Mouse (Mus musculus) adrenal gland, postnatal 25 days (tissue): ENCODE measurements around the gene Wrap53. TPM values are rescaled to one million over a fixed set of nuclear protein-coding genes. Genes with fewer than 3 reads are reported as not detected.
"Not testable (repeated sequence)": the region's sequence is repeated elsewhere in the genome, so short reads cannot be mapped to it uniquely, and the experiment has no call there.

Experiments
- DNase-seq: peaks from one replicate; pipeline ENCODE4 v3.0.0; 2021; ENCODE audit warnings: mixed read lengths
- long read RNA-seq: library from polyadenylated mRNA; stranded (forward); transcript quantifications from one replicate; pipeline ENCODE4 v2.0.0, GENCODE M21; 2021
- total RNA-seq: library from RNA; stranded (reverse); gene quantifications from 2 replicates; pipeline ENCODE4 v1.2.3, GENCODE M21; 2021

The Wrap53 gene
- total RNA-seq, result 12.5 and 12.9 TPM in 2 replicates
- long read RNA-seq, transcript Wrap53-201 (10 exons, 1,891 nt), result major isoform, 11 of 20 reads
- long read RNA-seq, partial matches to known transcripts, result 4 of 20 reads
- long read RNA-seq, other reads (novel, unspliced or antisense), result 5 of 20 reads

DNA sequence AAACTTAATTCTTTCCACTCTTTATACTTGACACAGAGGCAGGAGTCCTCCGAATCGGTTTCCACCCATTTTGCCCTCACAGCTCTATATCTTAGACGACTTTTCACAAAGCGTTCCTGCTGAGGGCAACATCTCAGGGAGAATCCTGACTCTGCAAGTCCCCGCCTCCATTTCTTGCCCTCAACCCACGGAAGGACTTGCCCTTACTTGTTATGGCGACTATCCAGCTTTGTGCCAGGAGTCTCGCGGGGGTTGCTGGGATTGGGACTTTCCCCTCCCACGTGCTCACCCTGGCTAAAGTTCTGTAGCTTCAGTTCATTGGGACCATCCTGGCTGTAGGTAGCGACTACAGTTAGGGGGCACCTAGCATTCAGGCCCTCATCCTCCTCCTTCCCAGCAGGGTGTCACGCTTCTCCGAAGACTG lies at the start of gene Wrap53, which contains the start of gene Trp53:
Gene Wrap53 (minus strand): TSS at position 165 of the 424 bp plus-strand sequence.
Gene Trp53 (plus strand): TSS at position 269 of the 424 bp plus-strand sequence.
- peak; percentile 81 for DNase-seq

DNA sequence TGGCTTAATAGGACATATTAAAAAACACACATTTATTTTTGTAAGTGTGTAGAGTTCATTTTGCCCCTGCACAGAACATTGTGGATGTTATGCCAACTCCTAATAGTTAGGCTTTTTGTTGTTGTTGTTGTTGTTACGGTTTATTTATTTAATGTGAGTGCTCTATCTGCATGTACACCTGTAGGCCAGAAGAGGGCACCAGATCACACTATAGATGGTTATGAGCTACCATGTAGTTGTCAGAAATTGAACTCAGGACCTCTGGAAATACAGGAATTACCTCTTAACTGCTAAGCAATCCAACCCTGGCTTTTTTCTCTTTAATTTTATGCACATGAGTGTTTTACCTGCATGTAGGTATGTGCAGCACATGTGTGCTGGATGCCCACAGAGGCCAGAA lies 49.7 kb upstream of the Wrap53 start:
- DNase-seq, result no peak

DNA sequence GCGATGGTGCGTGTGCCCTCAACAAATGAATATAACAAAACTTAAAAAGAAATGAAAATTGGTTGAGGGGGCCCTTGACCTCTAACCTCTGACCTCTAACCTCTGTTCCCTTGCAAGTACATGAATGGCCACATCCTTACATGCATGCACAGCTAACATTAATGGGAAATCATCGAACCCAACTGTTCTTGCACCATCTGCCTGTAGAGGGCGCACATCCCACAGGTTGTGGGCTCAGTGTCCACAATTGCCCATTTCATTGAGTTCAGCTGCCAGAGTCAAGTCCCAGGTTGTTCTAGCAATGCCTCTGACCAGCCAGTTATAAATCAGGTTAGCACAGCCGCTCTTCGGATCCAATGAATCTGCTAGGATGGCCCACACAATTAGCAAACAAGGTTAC lies 48.2 kb upstream of the Wrap53 start:
- peak; percentile 77 for DNase-seq

DNA sequence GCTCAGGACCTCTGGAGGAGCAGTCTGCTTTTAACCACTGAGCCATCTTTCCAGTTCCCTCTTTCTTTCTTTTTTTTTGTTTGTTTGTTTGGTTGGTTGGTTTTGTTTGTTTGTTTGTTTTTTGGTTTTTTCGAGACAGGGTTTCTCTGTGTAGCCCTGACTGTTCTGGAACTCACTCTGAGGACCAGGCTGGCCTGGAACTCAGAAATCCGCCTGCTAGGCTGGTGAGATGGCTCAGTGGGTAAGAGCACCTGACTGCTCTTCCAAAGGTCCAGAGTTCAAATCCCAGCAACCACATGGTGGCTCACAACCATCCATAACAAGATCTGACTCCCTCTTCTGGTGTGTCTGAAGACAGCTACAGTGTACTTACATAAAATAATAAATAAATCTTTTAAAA lies 44.3 kb upstream of the Wrap53 start:
- DNase-seq, result not testable (repeated sequence)

DNA sequence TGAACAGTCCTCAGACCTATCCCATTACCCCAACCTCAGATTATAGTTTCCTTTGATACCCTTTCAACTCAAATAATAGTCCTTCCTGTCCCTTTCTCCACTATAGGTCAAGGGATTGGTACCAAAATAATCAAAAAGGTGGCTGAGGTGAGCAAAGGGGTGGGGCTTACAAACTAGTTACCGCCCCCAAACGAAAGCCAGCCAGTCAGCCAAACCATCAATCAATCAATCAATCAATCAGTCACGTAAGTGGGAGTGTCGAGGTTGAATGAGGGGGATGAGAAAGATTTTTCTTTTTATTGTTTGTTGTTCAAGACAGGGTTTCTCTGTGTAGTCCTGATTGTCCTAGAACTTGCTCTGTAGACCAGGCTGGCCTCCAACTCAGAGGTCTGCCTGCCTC lies 43.0 kb upstream of the Wrap53 start:
- no peak for DNase-seq

DNA sequence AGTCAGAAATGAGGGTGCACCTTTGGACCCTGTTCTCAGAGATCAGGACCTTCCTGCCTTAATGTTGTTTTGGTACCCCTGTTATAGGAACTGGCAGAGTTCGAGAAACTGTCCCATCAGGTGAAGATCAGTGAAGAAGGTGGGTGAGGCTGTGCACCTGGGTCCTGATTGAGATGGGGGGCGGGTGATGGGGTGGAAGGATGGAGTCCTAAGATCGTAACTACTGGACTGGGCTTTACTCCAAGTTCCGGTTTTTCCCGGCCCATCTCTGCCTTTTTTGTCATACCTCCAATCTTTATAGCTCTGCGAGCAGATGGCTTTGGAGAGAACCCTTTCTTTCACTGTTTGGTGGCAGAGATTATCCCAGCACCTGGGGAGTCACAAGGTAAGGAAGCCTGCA lies 42.4 kb upstream of the Wrap53 start:
- no peak for DNase-seq

DNA sequence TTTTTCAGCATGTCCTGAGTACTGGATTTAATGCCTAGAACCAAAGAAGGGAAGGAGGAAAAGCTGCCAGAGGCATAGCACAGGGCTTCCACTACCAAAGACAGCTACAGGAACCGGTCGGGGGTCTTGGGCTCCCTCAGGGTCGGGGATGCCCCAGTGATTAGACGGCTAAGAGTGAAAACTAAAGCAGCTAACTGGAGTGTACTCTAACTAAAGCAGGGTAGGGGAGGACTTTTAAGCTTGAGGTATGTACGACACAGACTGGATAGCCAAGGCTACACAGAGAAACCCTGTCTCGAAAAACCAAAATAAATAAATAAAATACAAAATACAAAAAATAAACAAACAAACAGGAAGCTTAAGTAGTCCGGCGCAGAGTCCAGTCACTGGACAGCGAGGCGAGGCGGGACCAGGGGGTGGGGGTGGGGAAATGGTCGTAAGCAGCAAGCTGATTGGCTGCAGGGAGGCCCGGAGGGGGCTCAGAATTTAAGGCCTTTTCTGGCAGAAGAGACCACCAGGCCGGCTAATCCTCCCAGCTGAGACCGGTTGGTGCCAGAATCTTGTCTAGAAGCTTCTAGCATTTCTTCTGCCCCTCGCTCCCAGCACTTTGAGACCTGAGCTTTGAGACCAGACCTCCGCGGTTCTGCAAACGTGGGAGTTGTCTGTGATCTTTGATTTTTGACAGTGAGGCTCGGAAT lies 41.7 kb upstream of the Wrap53 start, which contains the start of gene Sat2:
Gene Sat2 (plus strand): TSS at position 454 of the 698 bp plus-strand sequence.
- DNase-seq, result peak; percentile 63

DNA sequence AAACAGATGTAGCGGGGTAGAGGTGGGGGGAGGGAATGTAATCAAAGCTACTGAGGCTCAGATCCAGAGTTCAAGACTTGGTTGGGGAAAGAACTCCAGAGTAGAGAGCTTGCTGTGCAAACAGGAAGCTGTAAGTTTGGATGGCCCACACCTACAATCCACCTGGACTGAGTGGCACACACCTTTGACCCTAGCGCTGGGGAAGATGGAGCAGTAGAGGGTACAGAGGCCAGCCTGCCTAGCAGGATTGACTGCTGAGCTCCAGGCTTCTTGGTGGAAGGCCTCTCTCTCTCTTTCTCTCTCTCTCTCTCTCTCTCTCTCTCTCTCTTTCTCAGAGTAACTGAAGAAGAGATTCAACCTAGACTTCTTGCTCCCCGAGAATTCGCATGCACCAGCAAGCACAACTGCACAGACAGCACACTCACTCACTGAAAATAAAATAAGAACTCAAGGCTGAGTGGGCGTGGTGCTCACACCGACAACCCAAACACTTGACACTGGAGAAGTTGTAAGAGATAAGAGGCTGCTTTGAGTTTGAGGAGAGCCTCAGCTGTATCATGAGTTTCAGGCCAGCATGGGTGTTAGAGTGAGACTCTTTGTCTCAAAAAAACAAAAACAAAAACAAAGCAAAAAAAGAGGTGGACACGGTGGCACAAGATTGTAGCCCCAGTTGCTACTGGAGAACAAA lies 40.5 kb upstream of the Wrap53 start:
- no peak for DNase-seq

DNA sequence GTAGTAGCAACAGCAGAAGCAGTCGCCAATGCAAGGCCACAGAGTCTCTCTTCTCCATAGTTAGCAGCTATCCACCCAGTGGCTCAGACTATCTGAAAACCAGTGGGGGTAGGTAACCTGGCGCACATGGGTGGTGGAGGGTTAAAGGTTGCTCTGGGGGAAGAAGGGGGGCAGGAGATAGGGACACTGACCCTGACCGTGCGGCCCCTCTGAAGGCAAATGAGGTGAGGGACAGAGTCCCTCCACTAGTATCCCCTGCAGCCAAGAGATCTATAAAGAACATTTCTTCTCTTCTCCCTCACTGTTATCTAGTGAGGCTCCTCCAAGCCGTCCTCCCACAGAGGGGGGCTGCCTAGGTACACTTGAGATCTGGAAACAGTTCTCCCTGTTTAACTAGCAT lies 37.8 kb upstream of the Wrap53 start, which contains the start of gene Shbg:
Gene Shbg (minus strand): TSS at position 101 of the 400 bp plus-strand sequence.
- no peak for DNase-seq

DNA sequence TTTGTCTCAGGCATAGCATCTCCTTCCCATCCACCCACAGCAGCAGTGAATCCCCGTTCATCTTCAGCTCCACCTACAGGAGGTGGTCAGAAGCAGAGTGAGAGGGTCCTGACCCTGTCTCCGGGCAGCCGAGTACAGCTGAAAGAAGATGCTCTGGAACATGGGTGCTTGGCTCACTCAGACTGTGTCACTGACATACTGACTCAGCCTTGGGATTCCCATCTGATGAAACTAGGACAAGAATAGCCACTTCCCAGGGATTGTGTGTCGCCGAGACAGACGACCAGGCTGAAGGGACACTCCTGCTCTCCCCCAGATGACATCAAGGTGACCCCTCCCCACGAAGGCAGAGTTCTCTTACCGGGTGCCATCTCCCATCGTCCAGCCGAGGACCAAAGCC lies 36.7 kb upstream of the Wrap53 start:
- DNase-seq, result no peak

DNA sequence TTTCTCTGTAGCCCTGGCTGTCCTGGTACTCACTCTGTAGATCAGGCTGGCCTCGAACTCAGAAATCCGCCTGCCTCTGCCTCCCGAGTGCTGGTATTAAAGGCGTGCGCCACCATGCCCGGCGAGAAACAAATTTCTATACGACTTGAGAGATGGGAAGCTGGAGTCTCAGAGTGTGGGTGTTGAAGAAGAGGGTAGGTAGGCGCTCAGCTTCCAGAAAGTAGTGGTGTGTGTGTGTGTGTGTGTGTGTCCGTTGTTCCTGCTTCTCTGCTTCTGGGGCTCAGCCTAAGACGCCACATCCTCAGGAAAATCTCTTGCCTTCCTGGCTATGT lies 34.2 kb upstream of the Wrap53 start:
- DNase-seq, result not testable (repeated sequence)

DNA sequence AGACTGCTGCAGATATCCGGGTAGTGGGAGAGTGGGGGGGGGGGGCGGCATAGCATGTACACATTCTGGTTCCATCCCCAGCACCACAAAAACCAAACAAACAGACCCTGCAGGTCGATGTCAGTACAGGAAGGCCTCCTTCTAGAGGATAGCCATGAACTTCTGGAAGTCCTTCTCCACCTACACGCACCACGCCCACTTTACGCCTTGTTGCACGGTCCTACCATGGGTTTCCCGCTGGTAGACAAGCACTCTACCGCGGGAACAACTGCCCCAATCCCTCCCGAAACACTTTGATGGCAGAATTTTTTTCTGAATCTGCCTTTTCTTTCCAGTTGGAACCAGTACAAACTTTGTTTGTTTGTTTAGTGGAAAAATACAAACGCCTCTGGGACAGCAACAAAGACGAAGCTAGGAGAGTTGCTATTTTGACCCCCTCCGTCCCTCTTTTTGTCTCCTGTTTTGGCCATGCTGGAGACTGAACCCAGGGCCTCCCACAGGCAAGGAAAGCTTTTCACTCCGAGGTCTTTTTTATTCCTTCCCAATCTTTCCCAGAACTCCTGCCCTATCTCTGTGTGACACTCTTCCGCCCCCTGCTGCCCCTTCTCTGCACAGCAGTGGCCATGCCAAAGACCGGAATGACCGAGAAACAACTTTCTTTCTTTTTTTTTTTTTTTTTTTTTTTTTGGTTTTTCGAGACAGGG lies 33.6 kb upstream of the Wrap53 start:
- peak; percentile 87 for DNase-seq

DNA sequence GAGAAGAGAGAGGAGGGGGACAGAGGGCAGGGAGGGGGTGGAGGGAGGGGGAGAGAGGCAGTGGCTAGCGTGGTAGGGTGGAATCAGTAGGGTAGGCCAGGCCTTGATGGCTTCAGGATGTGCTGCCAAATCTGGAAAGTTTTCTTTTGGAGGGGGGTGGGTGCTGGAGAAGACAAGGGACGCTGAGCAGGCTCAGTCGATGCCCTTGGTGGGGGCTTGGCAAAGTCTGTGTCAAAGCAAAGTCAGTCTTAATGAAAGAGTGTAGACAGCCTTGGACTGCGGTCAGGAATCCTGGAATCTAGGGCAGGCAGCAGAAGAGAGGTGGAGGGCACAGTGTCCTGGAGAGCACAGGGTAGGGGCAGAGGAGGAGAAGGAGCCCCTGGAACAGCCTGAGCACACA lies 30.8 kb upstream of the Wrap53 start:
- no peak for DNase-seq

DNA sequence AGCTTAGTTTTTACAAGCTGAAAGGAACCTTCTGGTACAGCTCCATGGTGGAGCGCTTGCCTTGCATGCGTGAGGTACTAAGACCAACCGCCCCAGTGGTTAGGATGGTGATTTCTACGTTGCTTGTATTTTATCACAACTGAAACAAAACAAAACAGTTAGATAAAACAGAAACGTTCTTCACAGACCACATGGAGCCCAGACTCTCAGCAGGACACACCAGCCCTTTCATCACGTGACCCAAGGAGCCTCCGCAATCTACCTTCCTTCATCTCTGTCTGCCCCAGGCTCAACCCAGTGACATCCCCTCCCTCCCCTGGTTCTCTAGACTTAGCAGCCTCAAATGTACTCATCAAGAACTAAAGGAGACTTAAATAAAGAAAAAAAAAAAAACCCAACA lies 29.4 kb upstream of the Wrap53 start:
- DNase-seq, result no peak

DNA sequence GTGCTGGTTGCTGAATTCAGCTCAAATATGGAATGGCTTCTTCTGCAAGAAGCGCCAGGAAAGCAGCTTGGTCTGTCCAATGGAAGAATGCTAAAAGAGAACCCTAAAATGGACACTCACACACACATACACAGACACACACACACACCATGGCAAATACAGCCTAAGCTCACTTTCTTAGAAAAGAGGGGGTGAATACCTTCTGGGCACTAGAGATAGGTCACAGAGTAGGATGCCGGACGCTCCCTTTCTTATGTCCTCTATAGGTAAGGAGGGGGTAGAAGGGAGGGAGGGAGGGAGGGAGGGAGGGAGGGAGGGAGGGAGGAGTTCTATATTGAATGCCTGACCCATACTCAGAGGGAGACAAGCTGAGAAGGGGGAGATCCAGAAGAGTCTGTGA lies 28.5 kb upstream of the Wrap53 start:
- DNase-seq, result no peak

DNA sequence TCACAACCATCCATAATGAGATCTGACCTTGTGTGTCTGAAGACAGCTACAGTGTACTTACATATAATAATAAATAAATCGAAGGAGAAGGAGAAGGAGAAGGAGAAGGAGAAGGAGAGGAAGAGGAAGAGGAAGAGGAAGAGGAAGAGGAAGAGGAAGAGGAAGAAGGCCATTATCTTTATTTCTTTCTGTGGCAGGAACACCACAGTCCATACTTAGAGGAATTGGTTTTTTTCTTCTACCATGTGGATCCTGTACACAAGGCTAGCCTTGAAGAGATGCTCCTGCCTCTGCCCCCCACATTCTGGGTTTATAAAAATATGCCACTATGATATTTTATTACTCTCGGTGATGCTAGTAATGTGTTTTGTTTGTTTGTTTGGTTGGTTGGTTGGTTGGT lies 26.8 kb upstream of the Wrap53 start:
- no peak for DNase-seq

DNA sequence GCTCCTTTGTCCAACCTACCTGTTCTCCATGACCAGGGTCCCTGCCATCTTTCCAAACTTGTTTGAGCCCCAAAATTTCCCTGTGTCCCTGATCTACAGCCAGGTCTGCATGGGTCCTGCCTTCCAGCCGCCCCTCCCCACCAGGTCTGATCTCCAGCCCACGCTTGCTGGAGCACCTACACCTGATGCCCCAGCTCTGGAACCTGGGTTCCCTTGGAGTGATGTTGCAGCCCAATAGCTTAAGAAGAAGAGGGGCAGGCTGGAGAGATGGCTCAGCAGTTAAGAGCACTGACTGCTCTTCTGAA lies 26.4 kb upstream of the Wrap53 start:
- no peak for DNase-seq

DNA sequence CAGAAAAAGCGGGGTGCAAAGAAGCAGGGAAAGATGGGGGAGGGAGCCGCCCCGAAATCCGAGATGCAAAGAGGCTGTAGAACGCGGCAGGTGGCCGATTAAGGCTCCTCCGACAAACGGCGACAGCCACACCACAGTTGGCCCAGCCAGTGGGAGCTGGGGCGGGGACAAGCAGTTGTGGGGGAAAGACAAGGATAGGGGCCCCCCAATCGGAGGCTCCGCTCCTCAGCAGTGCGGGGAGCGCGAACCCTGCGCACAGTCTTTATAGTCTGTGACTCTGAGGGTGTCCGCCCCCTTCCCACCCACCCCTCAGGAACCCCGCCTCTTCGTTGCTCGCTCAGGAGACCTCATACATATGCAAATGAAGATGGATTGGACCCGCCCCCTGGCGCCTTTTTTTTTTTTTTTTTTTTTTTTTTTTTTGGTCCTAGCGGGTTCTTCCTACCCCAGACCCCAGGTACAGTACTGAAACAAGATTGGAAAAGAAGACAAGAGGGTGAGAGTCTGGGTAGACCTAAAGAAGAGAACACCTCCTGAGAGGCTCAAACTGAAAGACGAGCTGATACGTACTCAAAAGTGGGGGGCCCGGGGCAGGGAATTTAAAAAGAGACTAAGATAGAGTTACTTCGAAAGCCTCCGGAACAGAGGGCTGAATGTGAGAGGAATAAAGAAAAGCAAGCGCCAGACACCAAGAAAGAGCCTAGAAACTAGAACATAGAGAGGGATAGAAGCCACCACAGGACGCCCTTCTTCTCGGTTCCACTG lies 25.9 kb upstream of the Wrap53 start, which contains the start of gene Atp1b2:
Gene Atp1b2 (minus strand): TSS at position 217 of the 765 bp plus-strand sequence.
- DNase-seq, result peak; percentile 76

DNA sequence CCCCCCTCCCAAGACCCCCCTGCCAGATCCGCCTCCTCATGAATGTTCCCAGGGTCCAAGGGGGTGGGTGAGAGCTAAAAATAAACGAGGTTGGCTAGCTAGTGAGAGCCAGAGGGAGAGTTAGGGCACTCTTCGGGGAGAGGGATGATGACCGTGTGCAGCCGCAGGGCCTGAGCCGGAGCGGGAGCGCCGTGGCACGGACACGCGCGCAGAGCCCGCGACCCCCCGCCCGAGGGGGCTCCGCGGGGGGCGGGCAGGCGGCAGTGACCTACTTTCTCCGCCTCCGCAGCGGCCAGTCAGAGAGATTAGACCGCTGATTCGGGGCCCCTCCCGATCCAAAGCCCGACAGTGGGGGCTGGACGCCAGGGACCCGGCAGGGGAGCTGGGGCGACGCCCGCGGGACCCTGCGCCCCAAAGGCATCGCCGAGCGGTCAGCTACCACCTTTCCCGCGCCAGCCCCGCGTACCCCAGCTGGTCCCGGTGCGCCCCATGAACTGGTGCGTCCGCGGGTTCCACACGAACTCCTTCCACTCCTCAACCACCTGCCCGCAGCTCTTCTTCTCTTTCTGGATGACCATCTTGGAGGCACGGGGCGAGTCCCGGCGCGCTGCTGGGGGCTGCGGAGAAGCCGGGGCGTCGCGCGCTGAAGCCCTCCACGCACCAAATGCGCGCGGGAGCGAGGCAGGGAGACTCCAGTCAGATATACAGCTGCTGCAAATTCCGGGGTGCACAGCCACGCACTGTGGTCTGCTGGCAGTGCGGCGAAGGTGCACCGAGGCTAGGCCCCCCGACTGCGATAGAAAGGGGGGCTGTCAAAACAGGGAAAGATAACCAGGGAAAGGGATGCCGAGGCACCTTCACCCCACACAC lies 25.0 kb upstream of the Wrap53 start:
- peak; percentile 47 for DNase-seq

DNA sequence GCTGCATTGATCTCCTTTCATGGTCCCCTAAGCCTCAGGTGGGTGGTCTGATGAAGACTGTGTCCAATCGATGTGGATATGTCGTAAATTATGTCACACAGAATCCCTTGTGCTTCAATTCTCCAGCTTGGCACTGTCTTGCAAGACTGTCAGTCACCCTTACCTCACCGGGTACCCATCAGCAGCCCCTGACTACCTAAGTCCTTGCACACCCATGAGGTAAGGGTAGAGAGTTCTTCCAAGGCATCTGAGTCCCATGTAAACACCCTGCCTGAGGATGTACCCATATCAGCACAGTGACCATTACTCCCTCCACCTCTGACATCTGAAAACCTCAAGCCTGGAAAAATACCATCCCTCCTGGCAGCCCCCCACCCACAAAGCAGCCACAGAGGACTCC lies 24.3 kb upstream of the Wrap53 start:
- DNase-seq, result no peak

DNA sequence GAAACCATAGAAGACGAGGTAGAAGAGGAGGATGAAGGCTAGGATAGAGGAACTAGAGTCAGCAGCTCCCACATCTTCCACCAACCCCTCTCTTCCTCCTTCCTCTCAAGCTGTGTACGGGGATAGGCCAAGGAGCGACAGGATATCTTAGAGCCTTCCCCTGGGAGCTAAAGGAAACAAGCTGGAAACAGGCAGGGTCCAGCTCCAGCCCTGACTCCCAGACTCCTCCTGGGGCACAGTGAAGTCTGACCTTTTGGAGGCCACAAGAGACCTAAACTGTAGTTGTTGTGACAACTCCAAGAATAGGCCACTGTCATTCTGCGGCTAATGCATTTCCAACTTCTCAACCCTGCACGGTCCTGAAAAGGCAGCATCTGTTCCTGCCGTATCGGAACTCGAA lies 23.5 kb upstream of the Wrap53 start:
- no peak for DNase-seq
